Mouse (Mus musculus): ENCODE results near the gene Phf5a. TPM values are rescaled to one million over a fixed set of nuclear protein-coding genes. Genes with fewer than 3 reads are reported as not detected.

The Phf5a gene
- total RNA-seq, 2 experiments from 2014 or later, result 33.0 to 45.9 TPM

DNA sequence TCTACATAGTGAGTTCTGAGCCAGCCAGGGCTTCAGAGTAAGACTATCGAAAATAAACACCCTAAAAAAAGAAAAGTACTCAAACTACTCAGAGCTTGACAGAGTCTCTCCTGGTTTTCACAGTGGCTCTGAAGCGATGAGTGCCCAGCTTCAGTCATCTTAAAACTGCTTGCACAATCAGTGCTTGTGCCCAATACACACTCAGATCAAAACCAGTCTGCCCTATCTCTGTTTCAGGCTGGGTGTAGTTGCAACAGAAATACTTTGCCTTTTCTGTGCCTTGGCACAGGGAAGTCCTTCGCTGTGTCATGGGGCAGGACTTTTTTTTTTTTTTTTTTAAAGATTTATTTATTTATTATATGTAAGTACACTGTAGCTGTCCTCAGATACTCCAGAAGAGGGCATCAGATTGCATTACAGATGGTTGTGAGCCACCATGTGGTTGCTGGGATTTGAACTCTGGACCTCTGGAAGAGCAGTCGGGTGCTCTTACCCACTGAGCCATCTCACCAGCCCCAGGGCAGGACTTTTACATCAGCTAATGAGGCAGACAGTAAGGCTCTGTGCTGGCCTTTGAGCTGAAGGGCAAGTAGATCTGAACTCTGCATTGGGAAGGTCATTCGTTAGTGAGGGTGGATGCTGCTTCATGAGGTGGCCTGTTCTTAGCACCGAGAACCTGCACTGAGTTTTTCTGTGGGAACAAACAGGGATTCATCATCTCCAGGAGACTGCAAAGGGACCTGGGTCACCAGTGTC is 15.3 kb upstream of the Phf5a start:
- ATAC-seq (replicated peaks; ENCODE audit: low FRiP score, poor library complexity, severe bottlenecking), result no peak

GRCm38 (mm10) chr15:81885418-81885934 is 13.8 kb upstream of the Phf5a start:
- ATAC-seq (replicated peaks; ENCODE audit: low FRiP score, poor library complexity, severe bottlenecking), result no peak

DNA sequence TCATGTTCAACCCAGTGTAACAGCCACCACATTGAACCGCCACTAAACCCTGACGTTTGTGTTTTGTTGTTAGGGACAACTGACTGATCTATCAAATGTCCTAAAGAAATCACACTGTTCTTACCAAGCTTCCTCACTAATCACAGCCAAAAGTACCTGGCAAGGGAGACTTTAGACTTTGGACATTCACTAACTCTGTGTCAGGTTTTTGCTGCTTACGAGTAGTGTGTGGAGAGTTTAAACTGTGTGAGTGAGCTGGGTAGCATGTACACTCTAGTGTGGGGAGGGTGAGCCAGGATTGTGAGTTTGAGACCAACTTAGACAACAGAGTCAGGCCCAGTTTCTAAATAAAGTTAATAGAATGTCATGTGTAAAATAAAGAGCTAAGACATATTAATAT is 10.6 kb upstream of the Phf5a start:
- no peak for ATAC-seq (replicated peaks; ENCODE audit: low FRiP score, poor library complexity, severe bottlenecking)

GRCm38 (mm10) chr15:81879531-81880401 is 8.1 kb upstream of the Phf5a start:
- no peak for ATAC-seq (replicated peaks; ENCODE audit: low FRiP score, poor library complexity, severe bottlenecking)

DNA sequence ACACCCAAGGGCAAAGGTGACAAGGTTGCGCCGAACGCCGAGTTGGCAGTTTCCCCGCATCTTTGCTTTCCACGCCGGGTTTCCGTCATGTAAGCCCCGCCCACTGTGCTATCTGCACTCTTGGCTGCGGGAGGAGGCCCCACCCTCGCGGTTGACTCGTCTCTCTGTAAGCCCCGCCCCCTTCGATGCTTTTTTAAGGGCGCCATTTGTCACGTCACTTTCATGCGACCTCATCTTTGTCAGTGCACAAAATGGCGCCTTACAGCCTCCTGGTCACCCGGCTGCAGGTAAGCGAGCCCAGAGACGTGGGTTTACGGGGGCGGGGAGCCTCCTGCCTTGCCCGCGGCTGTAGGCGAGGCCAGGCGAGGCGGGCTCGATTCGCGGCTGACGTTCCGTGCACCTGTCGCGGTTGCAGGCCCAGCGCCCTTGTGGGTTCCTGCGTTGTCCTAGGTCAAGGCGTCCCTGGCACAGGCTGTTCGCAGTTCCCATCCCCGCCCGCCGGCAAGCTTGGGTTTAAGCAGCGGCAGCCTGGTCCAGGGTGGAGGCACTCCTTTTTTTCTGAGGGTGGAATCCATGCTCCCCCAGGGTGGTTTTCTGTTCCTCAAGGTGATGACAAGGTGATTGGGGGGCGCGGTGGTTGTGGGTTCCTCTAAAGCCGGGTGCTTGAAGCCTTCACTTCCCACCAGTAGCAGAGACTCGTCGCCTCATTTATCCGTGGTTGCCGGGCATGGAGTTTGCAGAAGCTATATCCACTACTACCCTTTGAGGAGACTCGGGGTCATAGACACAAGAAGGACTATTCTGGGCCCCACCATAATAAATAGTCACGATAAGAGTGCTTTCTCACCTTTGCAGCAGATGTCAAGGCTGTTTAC is 788 bp upstream of the Phf5a start, which contains the start of gene Aco2:
Gene Aco2 (plus strand): TSS at position 48 of the 875 bp plus-strand sequence.
- peak; percentile 91 for ATAC-seq (replicated peaks; ENCODE audit: low FRiP score, poor library complexity, severe bottlenecking)

DNA sequence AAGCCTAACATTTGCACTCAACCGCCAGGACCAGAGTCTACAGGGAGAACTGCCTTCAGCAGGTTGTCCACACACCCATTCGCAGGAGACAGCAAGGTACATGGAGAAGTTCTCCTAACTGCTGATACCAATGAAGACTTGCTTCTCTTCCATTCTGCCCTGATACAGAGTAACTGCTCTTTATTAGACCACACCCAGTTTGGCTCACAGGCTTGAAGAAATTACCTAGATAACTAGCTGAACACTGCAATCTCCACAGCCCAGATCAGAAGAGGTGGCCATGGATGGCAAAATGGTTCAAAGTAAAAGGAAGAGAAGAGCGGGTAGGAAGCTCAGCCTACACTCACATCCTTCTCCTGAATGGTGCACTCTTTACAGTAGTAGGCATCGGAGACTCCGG is 1.7 kb downstream of the Phf5a start:
- ATAC-seq (replicated peaks; ENCODE audit: low FRiP score, poor library complexity, severe bottlenecking), result 0 out of 2 replicates have a peak, but pooled peaks have one; percentile 19

DNA sequence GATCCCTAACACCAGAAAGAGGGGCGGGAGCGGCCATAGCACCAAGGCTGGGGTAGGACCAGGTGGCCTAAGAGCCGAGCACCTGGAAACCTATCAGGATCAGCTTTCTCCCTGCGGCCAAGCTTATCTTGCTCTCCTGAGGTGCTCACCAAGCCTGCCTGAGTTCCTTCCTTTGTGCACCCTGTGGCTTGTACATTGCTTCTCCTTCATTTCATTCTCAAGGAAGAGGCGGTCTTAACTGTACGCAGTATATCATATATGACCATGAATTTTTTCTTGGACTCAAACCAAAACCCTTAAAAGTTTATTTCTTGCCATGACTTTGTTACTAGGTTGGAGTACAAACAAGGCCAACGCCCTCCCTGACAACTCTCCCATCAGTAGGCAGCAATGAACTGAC is 7.5 kb downstream of the Phf5a start:
- no peak for ATAC-seq (replicated peaks; ENCODE audit: low FRiP score, poor library complexity, severe bottlenecking)

DNA sequence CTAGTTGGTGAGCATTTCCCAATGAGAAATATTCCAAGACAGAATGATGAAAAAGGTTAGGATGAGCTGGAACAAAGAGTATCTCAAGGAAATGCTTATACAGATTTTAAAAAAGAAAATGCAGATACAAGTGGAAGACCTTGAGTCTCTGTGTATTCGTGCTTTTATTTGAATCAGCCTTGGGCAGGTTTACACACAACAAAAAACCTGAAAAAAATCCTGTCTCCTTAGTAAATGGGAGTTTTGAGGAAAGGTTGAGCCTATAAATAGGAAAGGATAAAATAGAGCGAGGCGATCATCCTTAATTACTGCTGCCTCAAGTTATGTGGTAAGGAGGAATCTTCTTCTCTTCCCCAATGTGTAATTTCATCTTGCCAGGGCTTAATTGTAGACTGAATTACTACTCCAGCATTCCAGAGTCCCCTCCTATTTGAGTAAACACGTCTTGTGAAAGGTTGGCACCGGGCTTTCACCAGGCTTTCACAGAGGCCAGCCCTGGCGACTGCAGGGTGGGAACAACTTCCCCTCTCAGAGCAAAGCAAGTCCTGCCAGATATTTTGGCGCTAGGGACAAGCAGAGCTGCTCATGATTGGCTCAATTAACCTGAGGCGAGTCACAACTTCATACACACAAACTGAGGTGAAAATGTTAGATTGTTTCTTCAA is 11.1 kb downstream of the Phf5a start:
- no peak for ATAC-seq (replicated peaks; ENCODE audit: low FRiP score, poor library complexity, severe bottlenecking)

DNA sequence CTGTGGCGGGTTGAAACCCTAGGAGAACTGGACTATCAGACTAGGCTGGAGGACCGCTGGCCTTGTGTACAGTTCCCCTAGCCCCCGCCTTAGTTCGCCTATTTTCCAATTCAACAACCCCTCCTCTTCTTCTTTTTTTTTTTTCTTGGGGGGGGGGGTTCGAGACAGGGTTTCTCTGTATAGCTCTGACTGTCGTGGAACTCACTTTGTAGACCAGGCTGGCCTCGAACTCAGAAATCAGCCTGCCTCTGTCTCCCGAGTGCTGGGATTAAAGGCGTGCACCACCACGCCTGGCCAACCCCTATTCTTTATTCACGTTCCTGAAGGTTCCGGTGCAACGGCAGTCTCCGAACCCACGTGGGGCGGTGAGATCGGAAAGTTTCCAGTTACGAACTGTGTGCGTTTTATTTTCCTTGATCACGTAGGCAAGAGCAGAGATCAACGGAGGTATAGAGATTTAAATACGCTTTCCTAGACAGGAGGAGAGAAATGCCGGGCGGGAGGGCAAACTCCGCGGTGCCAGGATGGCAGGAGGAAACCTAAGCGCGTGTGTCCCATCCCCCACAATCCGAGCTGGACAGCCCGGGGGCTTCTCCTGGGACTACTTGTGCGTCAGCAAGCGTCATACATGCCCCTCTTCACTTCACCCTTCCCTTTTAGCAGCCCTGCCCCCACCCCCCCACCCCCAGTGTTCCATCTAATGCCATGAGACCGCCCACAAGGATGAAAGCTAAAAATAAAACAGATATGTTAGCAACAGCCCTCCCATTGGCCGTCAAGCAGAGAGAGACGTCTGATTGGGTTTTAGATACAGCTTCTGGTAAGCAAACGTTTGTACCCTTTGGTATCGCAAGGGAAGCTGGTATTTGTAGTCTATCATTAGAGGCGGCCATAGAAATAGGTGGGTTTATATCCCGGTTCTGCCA is 12.1 kb downstream of the Phf5a start:
- peak; percentile 69 for ATAC-seq (replicated peaks; ENCODE audit: low FRiP score, poor library complexity, severe bottlenecking)

GRCm38 (mm10) chr15:81858517-81859329 is 13.0 kb downstream of the Phf5a start, which contains the start of gene Tob2:
Tob2 (minus strand) TSS chr15:81858796.
- peak; percentile 37 for ATAC-seq (replicated peaks; ENCODE audit: low FRiP score, poor library complexity, severe bottlenecking)

- ATAC-seq (replicated peaks; ENCODE audit: low FRiP score, poor library complexity, severe bottlenecking), result peak; percentile 48
These were observed 13.6 kb downstream of the Phf5a start for GRCm38 (mm10) chr15:81858138-81858516.

DNA sequence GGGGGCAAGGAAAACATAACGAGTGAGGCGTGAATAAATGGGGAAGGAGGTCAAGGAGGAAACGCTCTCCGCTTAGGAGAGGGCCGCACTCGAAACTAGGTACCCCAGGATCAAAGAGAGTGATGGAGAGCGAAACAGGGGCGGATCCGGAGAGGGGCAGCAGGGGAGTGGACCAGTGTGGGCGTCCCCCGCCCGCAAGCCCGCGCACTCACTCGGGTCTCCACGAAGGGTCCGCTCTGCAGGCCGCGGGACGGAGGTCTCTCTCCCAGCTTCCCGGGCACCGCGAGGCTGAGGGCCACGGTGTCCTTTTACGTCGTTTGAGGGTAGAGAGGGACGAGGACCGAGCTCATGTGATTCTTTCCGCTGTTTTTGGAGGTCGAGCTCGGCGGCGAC is 14.0 kb downstream of the Phf5a start:
- peak; percentile 5 for ATAC-seq (replicated peaks; ENCODE audit: low FRiP score, poor library complexity, severe bottlenecking)

GRCm38 (mm10) chr15:81856938-81857723 is 14.6 kb downstream of the Phf5a start:
- ATAC-seq (replicated peaks; ENCODE audit: low FRiP score, poor library complexity, severe bottlenecking), result no peak

- ATAC-seq (replicated peaks; ENCODE audit: low FRiP score, poor library complexity, severe bottlenecking), result peak; percentile 73
These were observed 15.5 kb downstream of the Phf5a start for GRCm38 (mm10) chr15:81856030-81856790.

DNA sequence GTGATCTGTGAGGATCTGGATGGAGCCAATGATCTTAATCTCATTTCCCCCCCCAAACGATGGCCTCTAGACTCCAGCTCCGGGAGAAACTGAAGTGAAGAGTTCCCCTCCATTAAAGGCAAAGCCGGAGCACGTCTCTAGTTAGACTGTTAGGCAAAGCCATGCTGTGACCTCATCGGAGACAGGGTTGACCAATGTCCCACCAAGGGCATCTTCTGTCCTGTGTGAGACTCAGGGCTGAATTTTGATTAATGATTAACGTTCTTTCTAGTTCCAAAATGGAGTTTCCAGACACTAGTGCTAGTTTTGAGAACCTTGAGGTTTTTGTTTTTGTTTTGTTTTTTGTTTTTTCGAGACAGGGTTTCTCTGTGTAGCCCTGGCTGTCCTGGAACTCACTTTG is 18.6 kb downstream of the Phf5a start:
- no peak for ATAC-seq (replicated peaks; ENCODE audit: low FRiP score, poor library complexity, severe bottlenecking)

All from erythroblast, adult 5-6 weeks (primary cell).